Mouse (Mus musculus) bone marrow, adult 2 months (tissue): ENCODE measurements at regions not wholly inside any gene's neighbourhood (a gene's known extent, or its start where the extent isn't known, plus 50 kb on each side); places are given as distances from the start of the nearest gene placed in this dataset.

Experiments
- H3K27ac ChIP-seq: fragments of 200-500 bp; 2 replicates; pipeline ENCODE4 v1.5.1; 2012; ENCODE audit warnings: low read depth, mild to moderate bottlenecking, control low read depth, inconsistent platforms, low read length; ENCODE audit not compliant: control insufficient read depth, poor library complexity, insufficient read depth
- H3K4me1 ChIP-seq: fragments of 200-500 bp; 2 replicates; pipeline ENCODE4 v1.6.1; 2011; ENCODE audit warnings: low read length; ENCODE audit not compliant: control insufficient read depth, insufficient read depth
- H3K4me3 ChIP-seq: fragments of 200-500 bp; replicated peaks from 2 replicates; pipeline ENCODE3; 2011; ENCODE audit warnings: mild to moderate bottlenecking, low read depth, low read length, control low read depth; ENCODE audit not compliant: control insufficient read depth
- CTCF ChIP-seq: fragments of 200-500 bp; IDR thresholded peaks from 2 replicates; pipeline ENCODE4 v1.5.1; 2011; ENCODE audit warnings: low read length, control low read depth; ENCODE audit not compliant: control insufficient read depth, insufficient read depth
- POLR2A ChIP-seq: fragments of 200-500 bp; IDR thresholded peaks from 2 replicates; pipeline ENCODE4 v1.6.1; 2011; ENCODE audit warnings: low read depth, mild to moderate bottlenecking, control low read depth, low read length, borderline replicate concordance; ENCODE audit not compliant: control insufficient read depth
- WGBS: fragments of 180-500 bp; shearing (Covaris S2); methylation state at CpG from one replicate; pipeline ENCODE4 v1.1.7; 2018; 5-methylcytosine and 5-hydroxymethylcytosine counted together

GRCm38 (mm10) chr5:119543716-119544115 is 126.8 kb upstream of the Tbx3 start:
- Histone ChIP-seq H3K4me1 (no peaks in the 10 kb centered on the region), H3K4me3 (no peak overlapping the region), H3K27ac (no peak overlapping the region)
- TF ChIP-seq POLR2A (no peak), CTCF (no peak)
- WGBS, result 78% methylated on average over 6 of the region's 6 CpGs

- Histone ChIP-seq H3K4me3 (no peak overlapping the region), H3K27ac (no peak overlapping the region), H3K4me1 (no peaks in the 10 kb centered on the region)
- 73% methylated on average over 11 of the region's 11 CpGs for WGBS
- TF ChIP-seq POLR2A, result no peak
These were observed 125.8 kb upstream of the Tbx3 start for GRCm38 (mm10) chr5:119544681-119545080.

GRCm38 (mm10) chr5:119547070-119547469 is 123.4 kb upstream of the Tbx3 start:
- no peaks in the 10 kb centered on the region for H3K4me1 ChIP-seq
- 65% methylated on average over 19 of the region's 19 CpGs for WGBS
- TF ChIP-seq POLR2A (no peak), CTCF (no peak)
- no peak overlapping the region for H3K4me3 ChIP-seq
- no peak overlapping the region for H3K27ac ChIP-seq

- Histone ChIP-seq H3K4me1 (no peaks in the 10 kb centered on the region), H3K27ac (no peak overlapping the region), H3K4me3 (no peak overlapping the region)
- no peak for TF ChIP-seq CTCF
- no peak for TF ChIP-seq POLR2A
- WGBS, result 74% methylated on average over 6 of the region's 6 CpGs
These were observed 119.6 kb upstream of the Tbx3 start for GRCm38 (mm10) chr5:119550916-119551315.

GRCm38 (mm10) chr5:119553469-119553868 is 117.0 kb upstream of the Tbx3 start:
- H3K4me1 ChIP-seq, result no peaks in the 10 kb centered on the region
- TF ChIP-seq POLR2A, result no peak
- TF ChIP-seq CTCF, result no peak
- 63% methylated on average over 5 of the region's 5 CpGs for WGBS

GRCm38 (mm10) chr5:119557071-119557470 is 113.4 kb upstream of the Tbx3 start:
- no peaks in the 10 kb centered on the region for H3K4me1 ChIP-seq
- TF ChIP-seq POLR2A (no peak), CTCF (no peak)
- WGBS, result 45% methylated on average over 5 of the region's 5 CpGs
- H3K27ac ChIP-seq, result no peak overlapping the region
- no peak overlapping the region for H3K4me3 ChIP-seq

More at GRCm38 (mm10) chr5:119553469-119553868, 117.0 kb upstream of the Tbx3 start:
- no peak overlapping the region for H3K4me3 ChIP-seq
- H3K27ac ChIP-seq, result no peak overlapping the region

- Histone ChIP-seq H3K27ac (no peak overlapping the region), H3K4me3 (no peak overlapping the region), H3K4me1 (no peaks in the 10 kb centered on the region)
- no peak for TF ChIP-seq POLR2A
- TF ChIP-seq CTCF, result no peak
- WGBS, result 84% methylated on average over 11 of the region's 11 CpGs
These were observed 110.8 kb upstream of the Tbx3 start for GRCm38 (mm10) chr5:119559696-119560095.

- no peak overlapping the region for H3K27ac ChIP-seq
- H3K4me1 ChIP-seq, result no peaks in the 10 kb centered on the region
- TF ChIP-seq CTCF (no peak), POLR2A (no peak)
- WGBS, result 87% methylated on average over 5 of the region's 5 CpGs
- H3K4me3 ChIP-seq, result no peak overlapping the region
These were observed 110.1 kb upstream of the Tbx3 start for GRCm38 (mm10) chr5:119560392-119560791.

- Histone ChIP-seq H3K4me3 (no peak overlapping the region), H3K27ac (no peak overlapping the region), H3K4me1 (no peaks in the 10 kb centered on the region)
- no peak for TF ChIP-seq POLR2A
- TF ChIP-seq CTCF, result no peak
- 73% methylated on average over 7 of the region's 7 CpGs for WGBS
These were observed 108.9 kb upstream of the Tbx3 start for GRCm38 (mm10) chr5:119561531-119561930.
